Mouse (Mus musculus): ENCODE measurements around the gene Atad1. TPM values are rescaled to one million over a fixed set of nuclear protein-coding genes. Genes with fewer than 3 reads are reported as not detected.

The Atad1 gene
- polyA plus RNA-seq, 1 experiment: 25.0 TPM

DNA sequence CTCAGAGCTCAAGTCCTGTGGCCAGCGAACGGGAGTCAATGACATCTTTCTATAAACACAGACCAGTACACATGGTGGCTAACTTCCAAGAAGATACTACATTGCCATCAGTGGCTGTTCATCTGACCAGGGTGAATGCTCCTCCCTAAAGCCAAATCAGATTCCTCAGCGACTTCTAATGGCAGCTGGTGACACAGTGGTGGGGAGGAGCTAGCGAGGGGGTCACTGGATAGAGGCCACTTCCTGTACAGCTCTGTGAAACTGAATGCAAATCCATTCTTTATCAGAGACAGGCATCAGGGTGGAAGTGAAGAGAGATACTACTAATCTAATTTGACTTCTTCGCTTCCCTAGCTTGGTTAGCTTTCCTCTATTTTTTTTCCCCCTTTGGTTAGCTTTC lies 86.5 kb downstream of the Atad1 start:
- Histone ChIP-seq H3K27ac (ENCODE audit: insufficient read depth, low read depth, low read length) (peak overlapping the region; percentile 46), H3K36me3 (ENCODE audit: control insufficient read depth, insufficient read depth, low read length) (peaks cover 2% of the 10 kb centered on the region; the same call in 1 of the 2 replicates), H3K4me3 (ENCODE audit: insufficient read depth, low read depth, low read length) (no peak overlapping the region), H3K27me3 (replicated peaks; ENCODE audit: control insufficient read depth, insufficient read depth, low read length) (no peaks in the 10 kb centered on the region), H3K4me1 (ENCODE audit: control insufficient read depth, insufficient read depth, low read length) (no peaks in the 10 kb centered on the region)
- peak; percentile 24 for DNase-seq
- WGBS: 73% methylated on average over 5 of the region's 5 CpGs
- TF ChIP-seq CTCF (conservative IDR thresholded peaks at IDR 0.05; ENCODE audit: insufficient read depth, insufficient read length, low read depth, low read length) (no peak), POLR2A (IDR thresholded peaks at IDR 0.05; ENCODE audit: low read depth, low read length) (no peak)

DNA sequence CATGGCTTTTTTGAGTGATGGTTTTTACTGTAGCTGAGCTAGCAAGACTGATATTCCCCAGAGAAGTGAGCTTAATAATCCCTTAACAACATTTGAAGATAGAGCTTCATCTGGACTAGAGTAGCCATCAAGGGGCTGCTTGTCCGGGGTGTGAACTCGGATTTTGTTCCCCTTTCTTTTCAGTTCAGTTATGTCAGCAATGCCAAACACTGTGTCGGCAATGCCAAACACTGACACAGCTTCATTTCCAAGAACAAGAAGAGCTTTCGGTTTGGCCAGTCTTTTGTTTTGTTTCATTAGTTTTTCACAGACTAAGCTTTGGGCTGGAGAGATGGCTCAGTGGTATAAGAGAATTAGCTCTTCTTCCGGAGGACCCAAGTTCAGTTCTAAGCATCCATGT lies 88.5 kb downstream of the Atad1 start:
- Histone ChIP-seq H3K4me1 (ENCODE audit: control insufficient read depth, insufficient read depth, low read length) (no peaks in the 10 kb centered on the region), H3K27ac (ENCODE audit: insufficient read depth, low read depth, low read length) (no peak overlapping the region), H3K4me3 (ENCODE audit: insufficient read depth, low read depth, low read length) (no peak overlapping the region), H3K36me3 (ENCODE audit: control insufficient read depth, insufficient read depth, low read length) (peaks cover 2% of the 10 kb centered on the region; the same call in 1 of the 2 replicates), H3K27me3 (replicated peaks; ENCODE audit: control insufficient read depth, insufficient read depth, low read length) (no peaks in the 10 kb centered on the region)
- DNase-seq: no peak
- TF ChIP-seq CTCF (conservative IDR thresholded peaks at IDR 0.05; ENCODE audit: insufficient read depth, insufficient read length, low read depth, low read length) (no peak), POLR2A (IDR thresholded peaks at IDR 0.05; ENCODE audit: low read depth, low read length) (no peak)
- WGBS: 92% methylated on average over 5 of the region's 5 CpGs

DNA sequence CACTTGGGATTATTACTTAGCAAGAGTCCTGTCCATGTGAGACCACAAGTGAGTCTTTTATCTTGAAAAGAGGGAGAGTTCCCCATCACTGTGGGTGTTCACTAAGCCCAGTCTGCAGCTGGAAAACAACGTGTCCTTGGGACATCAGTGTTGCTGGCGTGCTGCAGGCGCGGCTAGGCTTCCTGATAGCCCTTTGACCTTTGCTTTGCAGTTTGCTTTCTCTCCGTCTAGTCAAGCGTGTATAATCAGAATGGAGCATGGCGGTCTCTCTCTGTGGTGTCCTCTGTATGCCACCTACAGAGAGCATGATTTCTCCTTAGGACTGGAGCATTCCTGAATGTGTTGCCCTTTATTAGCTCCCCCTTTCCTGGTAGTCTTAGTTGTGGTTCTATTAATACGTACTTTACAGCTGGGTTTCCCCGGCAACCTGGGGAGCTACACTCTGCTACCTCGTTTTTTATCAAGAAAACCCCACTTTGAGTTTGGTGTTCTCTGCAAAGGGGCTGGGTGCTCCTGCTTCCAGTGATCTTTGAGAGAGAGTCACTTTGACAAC lies 91.5 kb downstream of the Atad1 start:
- Histone ChIP-seq H3K4me3 (ENCODE audit: insufficient read depth, low read depth, low read length) (no peak overlapping the region), H3K4me1 (ENCODE audit: control insufficient read depth, insufficient read depth, low read length) (no peaks in the 10 kb centered on the region), H3K27ac (ENCODE audit: insufficient read depth, low read depth, low read length) (no peak overlapping the region), H3K27me3 (replicated peaks; ENCODE audit: control insufficient read depth, insufficient read depth, low read length) (no peaks in the 10 kb centered on the region), H3K36me3 (ENCODE audit: control insufficient read depth, insufficient read depth, low read length) (peaks cover 5% of the 10 kb centered on the region)
- WGBS: 51% methylated on average over 10 of the region's 10 CpGs
- no peak for DNase-seq
- TF ChIP-seq POLR2A (IDR thresholded peaks at IDR 0.05; ENCODE audit: low read depth, low read length): no peak
- no peak for TF ChIP-seq CTCF (conservative IDR thresholded peaks at IDR 0.05; ENCODE audit: insufficient read depth, insufficient read length, low read depth, low read length)

DNA sequence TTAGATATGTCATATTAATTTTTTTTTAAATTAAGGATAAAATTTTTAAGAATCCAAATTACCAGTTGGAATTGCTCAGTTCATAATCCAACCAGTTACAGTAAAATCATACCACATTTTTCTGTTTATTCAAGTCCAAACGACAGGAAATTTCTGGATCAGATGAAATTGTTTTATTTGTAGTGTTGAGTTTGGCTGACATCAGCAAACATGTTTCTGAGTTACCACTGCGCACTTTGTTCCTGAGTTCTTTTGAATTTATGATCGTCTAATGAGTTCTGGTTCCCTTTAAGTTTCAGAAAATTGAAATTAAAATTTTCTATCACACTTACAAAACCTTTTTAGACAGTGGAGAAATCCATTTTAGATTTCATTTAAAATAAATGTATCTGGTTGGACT lies 93.2 kb downstream of the Atad1 start:
- Histone ChIP-seq H3K4me1 (ENCODE audit: control insufficient read depth, insufficient read depth, low read length) (no peaks in the 10 kb centered on the region), H3K4me3 (ENCODE audit: insufficient read depth, low read depth, low read length) (no peak overlapping the region), H3K36me3 (ENCODE audit: control insufficient read depth, insufficient read depth, low read length) (peaks cover 9% of the 10 kb centered on the region), H3K27ac (ENCODE audit: insufficient read depth, low read depth, low read length) (no peak overlapping the region), H3K27me3 (replicated peaks; ENCODE audit: control insufficient read depth, insufficient read depth, low read length) (no peaks in the 10 kb centered on the region)
- WGBS: 80% methylated on average over 3 of the region's 3 CpGs
- no peak for DNase-seq
- TF ChIP-seq POLR2A (IDR thresholded peaks at IDR 0.05; ENCODE audit: low read depth, low read length) (no peak), CTCF (conservative IDR thresholded peaks at IDR 0.05; ENCODE audit: insufficient read depth, insufficient read length, low read depth, low read length) (no peak)

DNA sequence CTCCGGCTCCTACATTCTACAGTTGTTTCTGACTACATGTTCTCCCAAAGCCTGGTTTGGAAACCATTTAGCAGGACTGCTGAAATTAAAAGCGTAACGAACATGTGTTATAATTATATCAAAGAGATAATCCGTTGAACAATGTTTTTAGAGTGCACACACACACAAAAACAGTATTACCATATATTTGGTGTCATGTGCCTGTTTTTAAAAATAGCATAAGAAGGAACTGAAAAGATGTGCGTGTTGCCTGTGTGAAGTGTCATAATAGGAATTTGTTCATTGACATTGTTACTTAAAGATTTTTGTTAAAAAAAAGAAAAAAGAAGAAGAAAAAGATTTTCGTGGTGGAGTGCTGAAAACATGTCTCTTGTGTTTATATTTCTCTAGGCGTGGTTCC lies 93.6 kb downstream of the Atad1 start:
- 81% methylated on average over 7 of the region's 7 CpGs for WGBS
- TF ChIP-seq CTCF (conservative IDR thresholded peaks at IDR 0.05; ENCODE audit: insufficient read depth, insufficient read length, low read depth, low read length) (no peak), POLR2A (IDR thresholded peaks at IDR 0.05; ENCODE audit: low read depth, low read length) (no peak)
- Histone ChIP-seq H3K36me3 (ENCODE audit: control insufficient read depth, insufficient read depth, low read length) (peaks cover 12% of the 10 kb centered on the region), H3K27ac (ENCODE audit: insufficient read depth, low read depth, low read length) (no peak overlapping the region), H3K4me3 (ENCODE audit: insufficient read depth, low read depth, low read length) (no peak overlapping the region), H3K4me1 (ENCODE audit: control insufficient read depth, insufficient read depth, low read length) (no peaks in the 10 kb centered on the region), H3K27me3 (replicated peaks; ENCODE audit: control insufficient read depth, insufficient read depth, low read length) (no peaks in the 10 kb centered on the region)
- DNase-seq: no peak

DNA sequence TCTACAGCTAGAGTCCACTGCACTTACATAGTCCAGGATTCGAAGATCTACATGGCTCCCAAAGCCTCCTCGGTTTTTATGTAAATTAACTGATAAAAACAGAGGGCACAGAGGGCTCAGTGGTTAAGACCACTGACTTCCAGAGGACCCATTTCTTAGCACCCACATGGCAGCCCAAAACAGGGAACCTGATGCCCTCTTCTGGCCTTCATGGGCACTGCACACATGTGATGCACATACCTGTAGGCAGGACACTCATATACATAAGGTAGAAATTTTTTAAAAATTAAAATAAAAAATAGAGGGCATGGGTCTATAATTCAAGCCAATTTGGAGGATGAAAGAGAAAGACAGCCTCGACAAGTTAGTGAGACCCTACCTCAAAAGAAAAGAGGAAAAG lies 95.9 kb downstream of the Atad1 start:
- 96% methylated on average over 3 of the region's 3 CpGs for WGBS
- Histone ChIP-seq H3K4me1 (ENCODE audit: control insufficient read depth, insufficient read depth, low read length) (no peaks in the 10 kb centered on the region), H3K27ac (ENCODE audit: insufficient read depth, low read depth, low read length) (no peak overlapping the region), H3K27me3 (replicated peaks; ENCODE audit: control insufficient read depth, insufficient read depth, low read length) (no peaks in the 10 kb centered on the region), H3K36me3 (ENCODE audit: control insufficient read depth, insufficient read depth, low read length) (peaks cover 12% of the 10 kb centered on the region), H3K4me3 (ENCODE audit: insufficient read depth, low read depth, low read length) (no peak overlapping the region)
- no peak for DNase-seq
- no peak for TF ChIP-seq POLR2A (IDR thresholded peaks at IDR 0.05; ENCODE audit: low read depth, low read length)
- TF ChIP-seq CTCF (conservative IDR thresholded peaks at IDR 0.05; ENCODE audit: insufficient read depth, insufficient read length, low read depth, low read length): 0 out of 2 replicates have a peak, but pooled peaks have one; percentile 19

DNA sequence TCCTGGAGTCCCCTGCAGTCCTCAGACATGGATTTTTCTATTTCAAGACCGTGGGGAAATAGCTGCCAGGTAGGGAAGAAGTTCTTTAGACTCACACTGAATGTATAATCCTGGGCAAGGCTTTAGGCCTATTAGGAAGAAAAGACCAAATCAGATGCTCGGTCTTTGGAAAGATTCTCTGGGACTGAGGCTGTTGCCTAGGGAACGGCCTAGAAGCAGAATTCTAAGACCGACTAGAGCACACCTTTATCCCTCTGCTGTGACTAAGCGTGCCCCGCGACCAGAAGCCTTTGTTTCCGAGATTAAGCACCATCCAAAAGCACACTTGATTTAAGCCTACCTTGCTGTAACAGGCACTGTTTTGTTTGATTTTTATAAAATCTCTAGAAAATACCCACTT lies 97.6 kb downstream of the Atad1 start:
- Histone ChIP-seq H3K4me3 (ENCODE audit: insufficient read depth, low read depth, low read length) (no peak overlapping the region), H3K36me3 (ENCODE audit: control insufficient read depth, insufficient read depth, low read length) (peaks cover 12% of the 10 kb centered on the region), H3K4me1 (ENCODE audit: control insufficient read depth, insufficient read depth, low read length) (no peaks in the 10 kb centered on the region), H3K27me3 (replicated peaks; ENCODE audit: control insufficient read depth, insufficient read depth, low read length) (no peaks in the 10 kb centered on the region), H3K27ac (ENCODE audit: insufficient read depth, low read depth, low read length) (no peak overlapping the region)
- WGBS: 92% methylated on average over 8 of the region's 8 CpGs
- no peak for DNase-seq
- TF ChIP-seq CTCF (conservative IDR thresholded peaks at IDR 0.05; ENCODE audit: insufficient read depth, insufficient read length, low read depth, low read length) (no peak), POLR2A (IDR thresholded peaks at IDR 0.05; ENCODE audit: low read depth, low read length) (no peak)

Measured in kidney, adult 2 months (tissue).